Mouse (Mus musculus) MEL-GATA-1-ER (cell line): ENCODE measurements around the gene Zfyve21.
A peak's percentile ranks its signal among the peaks of the same experiment; 100 is the strongest.

Experiments used
- DNase-seq: peaks from one replicate; pipeline ENCODE4 v3.0.0-alpha.2; 2012; ENCODE audit warnings: low read depth; ENCODE audit errors: extremely low read depth

Zfyve21 gene

GRCm38 (mm10) chr12:111798493-111798892, 15.5 kb upstream of the Zfyve21 start:
- DNase-seq = no peak

DNA sequence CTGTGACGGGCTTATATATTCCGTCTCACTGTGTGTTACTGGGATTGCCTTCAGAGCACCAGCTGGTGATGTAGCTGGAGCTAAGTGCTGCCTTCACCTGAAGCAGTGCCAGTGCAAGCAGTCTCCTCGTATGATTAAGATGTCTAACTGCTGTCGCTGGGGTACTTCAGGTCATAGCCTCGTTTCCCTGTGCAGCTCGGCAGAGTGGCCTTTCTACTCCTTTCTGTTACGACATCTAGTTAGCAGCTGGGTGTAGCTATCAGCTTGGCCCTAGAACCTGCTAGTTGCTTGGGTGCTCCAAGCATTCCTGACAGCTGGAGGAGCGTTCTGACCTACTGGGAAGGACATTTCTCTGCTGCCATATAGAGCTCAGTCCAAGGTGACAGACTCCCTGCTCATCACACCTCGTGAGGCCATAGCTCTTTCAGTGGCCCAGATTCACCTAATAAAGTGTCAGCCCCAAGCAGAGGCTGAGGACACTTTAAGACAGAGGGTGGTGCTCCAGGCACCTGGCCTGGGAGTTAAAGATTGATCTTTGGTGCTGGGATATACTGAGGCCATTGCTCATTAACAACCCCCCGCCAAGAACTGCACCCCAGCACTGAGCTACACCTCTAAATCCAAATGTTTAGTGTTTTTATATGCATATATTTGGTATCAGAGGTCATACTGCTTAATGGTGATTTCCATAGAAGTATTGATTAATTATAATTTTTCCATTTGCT, 13.3 kb upstream of the Zfyve21 start:
- no peak for DNase-seq

- DNase-seq = no peak
Observed at GRCm38 (mm10) chr12:111803538-111803937, 10.4 kb upstream of the Zfyve21 start.

- no peak for DNase-seq
Observed at GRCm38 (mm10) chr12:111808775-111809174, 5.2 kb upstream of the Zfyve21 start.

GRCm38 (mm10) chr12:111809762-111810161, 4.2 kb upstream of the Zfyve21 start:
- DNase-seq = no peak

GRCm38 (mm10) chr12:111812075-111812474, 1.9 kb upstream of the Zfyve21 start:
- DNase-seq = no peak

DNA sequence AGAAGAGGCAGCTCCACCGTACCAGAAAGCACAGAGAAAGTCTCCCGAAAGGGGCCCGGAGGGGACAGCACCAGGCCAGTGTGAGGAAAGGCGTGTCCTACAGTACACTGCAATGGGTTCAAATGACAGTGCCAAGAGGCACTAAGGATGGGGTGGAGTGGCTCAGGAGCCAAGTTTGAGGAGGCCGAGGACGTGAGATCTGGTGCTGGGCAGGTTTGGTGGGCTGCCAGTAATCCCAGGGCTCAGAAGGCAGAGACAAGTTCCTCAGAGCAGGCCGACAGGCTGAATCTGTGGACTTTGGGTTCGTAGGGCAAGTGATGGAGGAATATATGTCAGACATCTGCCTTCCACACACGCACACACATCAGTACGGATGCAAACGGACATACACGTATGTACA, 1.4 kb upstream of the Zfyve21 start:
- no peak for DNase-seq

GRCm38 (mm10) chr12:111813111-111813765, 732 bp upstream of the Zfyve21 start:
- no peak for DNase-seq

GRCm38 (mm10) chr12:111814769-111815762, 1.1 kb downstream of the Zfyve21 start:
- DNase-seq = no peak

GRCm38 (mm10) chr12:111816528-111816927, 2.6 kb downstream of the Zfyve21 start:
- peak; percentile 39 for DNase-seq

DNA sequence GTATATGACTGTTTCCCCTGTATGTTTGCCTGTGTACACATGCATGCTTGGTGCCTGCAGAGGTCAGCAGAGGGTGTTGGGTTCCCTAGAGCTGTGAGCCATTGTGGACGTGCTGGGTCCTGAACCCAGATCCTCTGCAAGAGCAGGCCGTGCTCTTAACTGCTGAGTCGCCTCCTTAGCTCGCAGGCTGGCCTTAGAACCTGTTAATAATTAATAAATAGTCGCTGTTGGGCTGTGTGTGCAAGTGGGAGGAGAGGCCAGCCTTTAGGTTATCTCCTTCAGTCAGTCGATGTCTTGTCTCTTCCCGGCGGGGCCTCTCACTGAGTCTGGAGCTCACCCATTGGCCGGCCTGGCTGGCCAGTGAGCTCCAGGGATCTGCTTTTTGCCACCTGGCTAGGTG, 3.0 kb downstream of the Zfyve21 start:
- no peak for DNase-seq

GRCm38 (mm10) chr12:111817991-111818390, 4.0 kb downstream of the Zfyve21 start:
- no peak for DNase-seq

GRCm38 (mm10) chr12:111819936-111820335, 6.0 kb downstream of the Zfyve21 start:
- DNase-seq = no peak

DNA sequence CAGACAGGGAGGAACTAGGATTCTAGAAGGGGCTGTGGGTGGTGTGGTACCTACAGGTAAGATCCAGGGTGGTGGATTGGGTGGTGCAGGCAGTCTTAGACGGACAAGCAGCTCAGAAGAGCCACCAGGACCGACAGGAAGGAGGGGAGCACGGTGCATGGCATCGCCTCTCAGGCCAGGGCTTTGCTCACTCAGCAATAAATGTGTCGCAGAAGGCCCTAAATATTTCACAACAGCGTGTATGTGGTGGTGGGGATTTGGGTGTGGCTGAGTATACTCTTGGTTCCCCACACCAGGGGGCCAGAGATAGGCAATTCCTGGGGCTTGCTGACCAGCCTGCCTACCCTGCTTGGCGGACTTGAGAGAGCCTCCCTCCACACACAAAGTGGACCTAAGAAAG, 6.7 kb downstream of the Zfyve21 start:
- no peak for DNase-seq

DNA sequence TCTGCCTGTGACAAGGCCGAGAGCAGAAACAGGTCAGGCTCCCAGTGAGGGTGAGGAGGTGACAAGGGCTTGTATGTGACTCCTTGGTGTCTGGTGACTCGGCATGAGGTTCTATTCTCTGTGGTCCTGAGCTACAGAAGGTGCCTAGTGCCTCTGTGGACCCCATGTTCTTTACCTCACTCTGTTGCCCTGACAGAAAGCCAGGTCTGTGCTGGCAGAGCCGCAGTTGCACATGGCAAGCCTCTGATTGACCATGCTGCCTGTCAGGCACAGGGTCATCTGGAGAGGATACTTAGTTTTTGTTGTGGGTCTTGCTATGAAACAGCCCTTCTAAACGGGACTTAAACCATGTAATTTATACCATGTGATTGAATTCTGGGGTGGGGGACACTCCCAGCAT, 8.0 kb downstream of the Zfyve21 start:
- no peak for DNase-seq

GRCm38 (mm10) chr12:111827556-111827955, 13.6 kb downstream of the Zfyve21 start:
- no peak for DNase-seq

DNA sequence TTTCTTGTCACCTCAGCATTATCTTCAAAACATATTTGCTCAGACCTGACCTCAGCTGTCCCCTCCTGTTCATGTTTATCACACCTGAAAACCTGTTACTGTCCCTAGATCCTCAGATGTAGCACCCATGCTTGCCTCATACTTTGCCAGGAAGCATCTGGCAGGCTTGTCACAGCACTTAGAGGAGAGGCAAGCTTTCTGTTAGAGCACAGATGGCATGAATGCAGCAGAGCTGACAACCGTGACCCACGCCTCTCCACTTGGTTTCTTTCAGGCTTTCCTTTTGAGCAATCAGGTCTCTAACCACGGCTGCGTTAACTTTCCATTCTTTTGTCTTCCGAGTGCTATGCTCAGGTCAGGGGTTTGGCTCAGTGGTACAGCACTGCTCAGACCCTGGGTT, 15.5 kb downstream of the Zfyve21 start:
- DNase-seq = no peak

GRCm38 (mm10) chr12:111829954-111830353, 16.0 kb downstream of the Zfyve21 start:
- no peak for DNase-seq

- no peak for DNase-seq
Observed at GRCm38 (mm10) chr12:111830375-111830774, 16.4 kb downstream of the Zfyve21 start.

GRCm38 (mm10) chr12:111832643-111833042, 18.7 kb downstream of the Zfyve21 start:
- no peak for DNase-seq

GRCm38 (mm10) chr12:111833457-111833856, 19.5 kb downstream of the Zfyve21 start:
- no peak for DNase-seq
